Mouse (Mus musculus) heart, embryonic 13.5 days (tissue): ENCODE results near the gene Adamtsl4. TPM values are rescaled to one million over a fixed set of nuclear protein-coding genes. Genes with fewer than 3 reads are reported as not detected.
"Not testable (repeated sequence)": the region's sequence is repeated elsewhere in the genome, so short reads cannot be mapped to it uniquely, and the experiment has no call there.

Experiments used
- ATAC-seq: fragments of 200-750 bp; cut with Nextera tagmentation; 2 replicates; pipeline ENCODE4 v1.8.0; 2017; ENCODE audit warnings: moderate TSS enrichment; ENCODE audit not compliant: insufficient number of reproducible peaks, low FRiP score, low TSS enrichment; ENCODE audit errors: extremely low read depth
- H3K27ac ChIP-seq: fragments of 300-500 bp; sonication (generic); replicated peaks from 2 replicates; pipeline ENCODE4 v1.5.1; 2015; ENCODE audit warnings: moderate library complexity, mild to moderate bottlenecking, inconsistent platforms
- H3K27me3 ChIP-seq: fragments of 300-500 bp; sonication (generic); replicated peaks from 2 replicates; pipeline ENCODE4 v1.6.1; 2015; ENCODE audit warnings: mild to moderate bottlenecking, inconsistent platforms
- H3K36me3 ChIP-seq: fragments of 300-500 bp; sonication (generic); 2 replicates; pipeline ENCODE4 v1.6.1; 2015; ENCODE audit warnings: mild to moderate bottlenecking, inconsistent platforms
- H3K4me1 ChIP-seq: fragments of 300-500 bp; sonication (generic); 2 replicates; pipeline ENCODE4 v1.6.1; 2015; ENCODE audit warnings: inconsistent platforms
- H3K4me2 ChIP-seq: fragments of 300-500 bp; sonication (generic); 2 replicates; pipeline ENCODE4 v1.6.1; 2015; ENCODE audit warnings: inconsistent platforms, mild to moderate bottlenecking, moderate library complexity
- H3K4me3 ChIP-seq: fragments of 300-500 bp; sonication (generic); 2 replicates; pipeline ENCODE4 v1.5.1; 2015; ENCODE audit warnings: moderate library complexity, mild to moderate bottlenecking, inconsistent platforms
- H3K9ac ChIP-seq: fragments of 300-500 bp; sonication (generic); 2 replicates; pipeline ENCODE4 v1.6.1; 2015; ENCODE audit warnings: inconsistent platforms, mild to moderate bottlenecking, moderate library complexity
- H3K9me3 ChIP-seq: fragments of 300-500 bp; sonication (generic); 2 replicates; pipeline ENCODE4 v1.6.1; 2016; ENCODE audit warnings: inconsistent platforms
- WGBS: fragments of 180-500 bp; shearing (Covaris S2); methylation state at CpG from one replicate; pipeline ENCODE4 v1.1.7; 2015; ENCODE audit warnings: mixed read lengths; 5-methylcytosine and 5-hydroxymethylcytosine counted together
- polyA plus RNA-seq: library from polyadenylated mRNA; unstranded; fragments of >200 nt; fragmentation: Nextera tagmentation; extraction: Ambion mirVana; gene quantifications from 2 replicates; pipeline ENCODE4 v1.2.1, GENCODE M21; 2015

Adamtsl4 gene
- polyA plus RNA-seq, 1 experiment from 2014 or later, result 4.8 TPM

GRCm38 (mm10) chr3:95698286-95698685 is 10.6 kb upstream of the Adamtsl4 start:
- no peak for ATAC-seq
- H3K4me2 ChIP-seq, result no peak overlapping the region
- WGBS, result 89% methylated on average over 4 of the region's 4 CpGs
- H3K27ac ChIP-seq, result no peak overlapping the region
- H3K36me3 ChIP-seq, result no peaks in the 10 kb centered on the region
- H3K4me1 ChIP-seq, result peaks cover 64% of the 10 kb centered on the region
- H3K4me3 ChIP-seq, result no peak overlapping the region
- H3K9me3 ChIP-seq, result no peaks in the 10 kb centered on the region
- H3K9ac ChIP-seq, result no peak overlapping the region
- no peaks in the 10 kb centered on the region for H3K27me3 ChIP-seq

GRCm38 (mm10) chr3:95696360-95696759 is 8.6 kb upstream of the Adamtsl4 start:
- Histone ChIP-seq H3K36me3 (0 out of 2 replicates have a peak, but pooled peaks cover 2% of the 10 kb centered on the region), H3K27me3 (no peaks in the 10 kb centered on the region), H3K4me2 (no peak overlapping the region), H3K9me3 (no peaks in the 10 kb centered on the region), H3K4me3 (no peak overlapping the region), H3K4me1 (peaks cover 66% of the 10 kb centered on the region), H3K27ac (peak overlapping the region; percentile 93), H3K9ac (peak overlapping the region; percentile 61)
- 14% methylated on average over 7 of the region's 7 CpGs for WGBS
- ATAC-seq, result no peak

GRCm38 (mm10) chr3:95695796-95696195 is 8.1 kb upstream of the Adamtsl4 start:
- peak overlapping the region; percentile 93 for H3K27ac ChIP-seq
- no peaks in the 10 kb centered on the region for H3K27me3 ChIP-seq
- 0 out of 2 replicates have a peak, but pooled peaks cover 6% of the 10 kb centered on the region for H3K36me3 ChIP-seq
- 38% methylated on average over 3 of the region's 3 CpGs for WGBS
- H3K4me1 ChIP-seq, result peaks cover 61% of the 10 kb centered on the region
- no peak for ATAC-seq
- peak overlapping the region; percentile 40 for H3K4me2 ChIP-seq
- no peak overlapping the region for H3K9ac ChIP-seq
- no peak overlapping the region for H3K4me3 ChIP-seq
- H3K9me3 ChIP-seq, result no peaks in the 10 kb centered on the region

- Histone ChIP-seq H3K9ac (peak overlapping the region; percentile 24; the same call in 1 of the 2 replicates), H3K4me1 (peaks cover 59% of the 10 kb centered on the region), H3K27me3 (no peaks in the 10 kb centered on the region), H3K9me3 (no peaks in the 10 kb centered on the region), H3K4me2 (peak overlapping the region; percentile 40), H3K4me3 (no peak overlapping the region), H3K36me3 (0 out of 2 replicates have a peak, but pooled peaks cover 6% of the 10 kb centered on the region), H3K27ac (peak overlapping the region; percentile 93)
- 47% methylated on average over 11 of the region's 11 CpGs for WGBS
- ATAC-seq, result no peak
Measured at GRCm38 (mm10) chr3:95694808-95695703, 7.3 kb upstream of the Adamtsl4 start.

GRCm38 (mm10) chr3:95693821-95694807 is 6.4 kb upstream of the Adamtsl4 start:
- H3K36me3 ChIP-seq, result 0 out of 2 replicates have a peak, but pooled peaks cover 6% of the 10 kb centered on the region
- H3K4me3 ChIP-seq, result no peak overlapping the region
- H3K9me3 ChIP-seq, result no peaks in the 10 kb centered on the region
- H3K9ac ChIP-seq, result no peak overlapping the region
- H3K4me1 ChIP-seq, result peaks cover 63% of the 10 kb centered on the region
- 50% methylated on average over 11 of the region's 11 CpGs for WGBS
- H3K4me2 ChIP-seq, result no peak overlapping the region
- H3K27ac ChIP-seq, result peak overlapping the region; percentile 93
- ATAC-seq, result no peak
- no peaks in the 10 kb centered on the region for H3K27me3 ChIP-seq

- peak; percentile 26; the same call in 1 of the 2 replicates for ATAC-seq
- peak overlapping the region; percentile 93 for H3K27ac ChIP-seq
- H3K27me3 ChIP-seq, result no peaks in the 10 kb centered on the region
- H3K36me3 ChIP-seq, result 0 out of 2 replicates have a peak, but pooled peaks cover 6% of the 10 kb centered on the region
- H3K4me2 ChIP-seq, result no peak overlapping the region
- peaks cover 77% of the 10 kb centered on the region for H3K4me1 ChIP-seq
- no peak overlapping the region for H3K9ac ChIP-seq
- no peaks in the 10 kb centered on the region for H3K9me3 ChIP-seq
- 35% methylated on average over 6 of the region's 6 CpGs for WGBS
- no peak overlapping the region for H3K4me3 ChIP-seq
Measured at GRCm38 (mm10) chr3:95692677-95693076, 5.0 kb upstream of the Adamtsl4 start.

GRCm38 (mm10) chr3:95690552-95690951 is 2.8 kb upstream of the Adamtsl4 start:
- ATAC-seq, result not testable (repeated sequence)
- peak overlapping the region; percentile 38 for H3K4me2 ChIP-seq

GRCm38 (mm10) chr3:95689940-95690339 is 2.2 kb upstream of the Adamtsl4 start:
- peaks cover 85% of the 10 kb centered on the region for H3K4me1 ChIP-seq
- H3K4me2 ChIP-seq, result peak overlapping the region; percentile 38
- no peaks in the 10 kb centered on the region for H3K27me3 ChIP-seq
- 16% methylated on average over 2 of the region's 2 CpGs for WGBS
- H3K4me3 ChIP-seq, result 0 out of 2 replicates have a peak overlapping the region, but pooled peaks have one; percentile 1
- H3K36me3 ChIP-seq, result 0 out of 2 replicates have a peak, but pooled peaks cover 6% of the 10 kb centered on the region
- ATAC-seq, result no peak
- peak overlapping the region; percentile 55 for H3K9ac ChIP-seq
- H3K9me3 ChIP-seq, result no peaks in the 10 kb centered on the region
- peak overlapping the region; percentile 87 for H3K27ac ChIP-seq

More at GRCm38 (mm10) chr3:95690552-95690951, 2.8 kb upstream of the Adamtsl4 start:
- Histone ChIP-seq H3K27ac (peak overlapping the region; percentile 87), H3K9ac (peak overlapping the region; percentile 55), H3K4me1 (peaks cover 85% of the 10 kb centered on the region)
- not testable (repeated sequence) for H3K9me3 ChIP-seq, H3K4me3 ChIP-seq, H3K36me3 ChIP-seq, H3K27me3 ChIP-seq
- WGBS, result 88% methylated on average over 2 of the region's 2 CpGs

GRCm38 (mm10) chr3:95689171-95689915 is 1.6 kb upstream of the Adamtsl4 start:
- H3K4me3 ChIP-seq, result 0 out of 2 replicates have a peak overlapping the region, but pooled peaks have one; percentile 1
- H3K4me2 ChIP-seq, result peak overlapping the region; percentile 38
- H3K36me3 ChIP-seq, result 0 out of 2 replicates have a peak, but pooled peaks cover 6% of the 10 kb centered on the region
- peak overlapping the region; percentile 87 for H3K27ac ChIP-seq
- peak overlapping the region; percentile 55 for H3K9ac ChIP-seq
- H3K4me1 ChIP-seq, result peaks cover 84% of the 10 kb centered on the region
- ATAC-seq, result peak; percentile 14; the same call in 1 of the 2 replicates
- WGBS, result 13% methylated on average over 11 of the region's 11 CpGs
- H3K27me3 ChIP-seq, result no peaks in the 10 kb centered on the region
- H3K9me3 ChIP-seq, result no peaks in the 10 kb centered on the region

GRCm38 (mm10) chr3:95687168-95687523 is 571 bp downstream of the Adamtsl4 start:
- H3K4me2 ChIP-seq, result peak overlapping the region; percentile 83
- peak overlapping the region; percentile 60 for H3K4me3 ChIP-seq
- peak overlapping the region; percentile 87 for H3K27ac ChIP-seq
- H3K4me1 ChIP-seq, result peaks cover 70% of the 10 kb centered on the region
- no peak for ATAC-seq
- H3K27me3 ChIP-seq, result no peaks in the 10 kb centered on the region
- H3K36me3 ChIP-seq, result 0 out of 2 replicates have a peak, but pooled peaks cover 6% of the 10 kb centered on the region
- no peaks in the 10 kb centered on the region for H3K9me3 ChIP-seq
- 4% methylated on average over 4 of the region's 4 CpGs for WGBS
- H3K9ac ChIP-seq, result peak overlapping the region; percentile 81
